Mouse (Mus musculus) stomach, postnatal 0 days (tissue): ENCODE results near the gene Etfbkmt.

Experiments used
- CTCF ChIP-seq: IDR thresholded peaks from 2 replicates; pipeline ENCODE4 v1.5.1; 2016; ENCODE audit warnings: antibody characterized with exemption, low read depth, mild to moderate bottlenecking, moderate library complexity
- EP300 ChIP-seq: optimal IDR thresholded peaks from 2 replicates; pipeline ENCODE3; 2016; ENCODE audit warnings: antibody characterized with exemption

- TF ChIP-seq CTCF (no peak; the same call in 1 of the 2 replicates), EP300 (no peak)
Observed at GRCm38 (mm10) chr6:149188925-149189257, 49.2 kb downstream of the Etfbkmt start.
